Mouse (Mus musculus) adrenal gland (tissue): ENCODE results near the gene Cfap157.

ENCODE experiments used
- intact Hi-C: fragments of 180-260 bp; cut with DNase I; formaldehyde crosslinking; loops from one replicate; pipeline ENCODE4 v1.15.1; 2025

The Cfap157 gene

GRCm38 (mm10) chr2:32787176-32787575 lies 2.9 kb upstream of the Cfap157 start:
- intact Hi-C loops, result loop anchor here (2.0 to 10.0 kb wide), 2 partner anchors 70 to 138 kb away; no protein-coding TSS in a partner anchor

DNA sequence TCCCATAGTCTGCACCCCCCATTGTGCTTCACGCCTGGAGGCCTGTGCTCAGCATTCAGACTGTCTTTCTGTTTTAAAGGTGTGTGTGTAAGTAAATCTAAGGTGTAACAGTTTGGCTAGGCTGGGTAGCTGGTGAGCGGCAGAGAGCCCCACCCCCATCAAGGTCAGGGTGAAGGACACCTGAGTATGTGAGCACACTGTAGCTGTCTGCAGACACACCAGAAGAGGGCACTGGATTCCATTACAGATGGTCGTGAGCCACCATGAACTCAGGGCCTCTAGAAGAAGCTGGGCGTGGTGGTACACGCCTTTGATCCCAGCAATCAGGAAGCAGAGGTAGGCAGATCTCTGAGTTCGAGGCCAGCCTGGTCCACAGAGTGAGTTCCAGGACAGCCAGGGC lies 2.5 kb downstream of the Cfap157 start:
- intact Hi-C loops, result loop anchor here (10.0 kb wide), 1 partner anchor 143 kb away; no protein-coding TSS in a partner anchor

- intact Hi-C loops, result loop anchor here (10.0 kb wide), 1 partner anchor 145 kb away; no protein-coding TSS in a partner anchor
Observed at GRCm38 (mm10) chr2:32779714-32780113, 4.5 kb downstream of the Cfap157 start.

DNA sequence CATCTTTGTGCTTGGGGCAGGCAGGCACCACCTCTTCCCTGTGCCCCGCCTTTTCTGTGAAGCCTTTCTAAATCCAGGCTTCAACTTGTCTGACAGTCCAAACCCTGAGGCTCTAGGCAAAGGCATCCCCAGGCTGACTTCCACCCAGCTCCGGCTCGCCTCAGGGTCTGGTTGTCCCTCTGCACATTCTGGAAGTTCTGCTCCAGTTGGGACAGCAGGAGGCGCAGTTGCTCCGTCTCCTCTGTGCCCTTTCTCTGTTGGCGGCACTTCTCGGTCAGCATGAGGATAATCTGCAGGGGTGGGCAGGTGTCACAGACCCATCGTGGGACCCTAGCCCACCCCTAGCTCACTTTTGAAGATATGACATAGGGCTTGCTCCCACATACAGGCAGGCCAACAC lies 5.1 kb downstream of the Cfap157 start:
- intact Hi-C loops, result no loop called here

DNA sequence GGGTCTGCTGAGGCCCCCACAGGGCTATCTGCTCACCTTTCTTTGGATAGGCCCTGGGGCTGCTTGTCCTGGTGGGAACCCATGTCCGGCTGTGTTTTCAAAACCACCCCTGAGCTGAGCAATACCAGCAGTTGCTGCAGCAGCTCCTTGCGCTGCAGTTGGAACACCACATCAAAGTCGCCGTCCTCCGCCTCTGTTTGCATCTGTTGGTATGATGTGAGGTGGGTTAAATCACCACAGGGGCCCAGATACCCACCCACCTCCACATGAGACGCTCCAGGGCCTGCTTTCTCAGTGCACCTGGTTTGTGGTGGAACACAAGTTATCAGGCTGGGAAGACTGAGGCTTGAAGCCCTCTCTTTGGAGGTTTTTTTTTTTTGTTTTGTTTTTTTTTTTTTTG lies 6.1 kb downstream of the Cfap157 start:
- intact Hi-C loops, result no loop called here

DNA sequence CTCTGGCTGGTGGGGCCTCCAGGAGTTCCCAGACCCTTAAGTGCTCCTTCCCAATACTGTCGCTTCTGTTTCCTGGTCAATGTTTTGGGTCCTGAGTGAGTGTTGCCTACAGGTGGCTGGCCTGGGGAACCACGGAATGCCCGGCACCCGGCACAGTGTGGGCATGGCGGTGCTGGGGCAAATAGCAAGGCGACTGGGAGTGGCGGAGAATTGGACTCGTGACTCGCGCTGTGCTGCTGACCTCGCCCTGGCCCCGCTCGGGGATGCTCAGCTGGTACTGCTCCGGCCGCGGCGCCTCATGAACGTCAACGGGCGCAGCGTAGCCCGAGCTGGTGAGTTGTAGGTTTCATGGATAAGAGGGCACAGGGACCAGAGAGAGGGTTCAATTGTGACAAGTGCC lies 8.0 kb downstream of the Cfap157 start:
- intact Hi-C loops, result no loop called here

GRCm38 (mm10) chr2:32775359-32776074 lies 8.7 kb downstream of the Cfap157 start, which contains the start of the genes Ttc16 and Ptrh1:
Gene Ttc16 (minus strand): TSS chr2:32775633.
Gene Ptrh1 (plus strand): TSS chr2:32775786.
- intact Hi-C loops, result no loop called here

GRCm38 (mm10) chr2:32772626-32773279 lies 11.5 kb downstream of the Cfap157 start:
- intact Hi-C loops, result no loop called here

DNA sequence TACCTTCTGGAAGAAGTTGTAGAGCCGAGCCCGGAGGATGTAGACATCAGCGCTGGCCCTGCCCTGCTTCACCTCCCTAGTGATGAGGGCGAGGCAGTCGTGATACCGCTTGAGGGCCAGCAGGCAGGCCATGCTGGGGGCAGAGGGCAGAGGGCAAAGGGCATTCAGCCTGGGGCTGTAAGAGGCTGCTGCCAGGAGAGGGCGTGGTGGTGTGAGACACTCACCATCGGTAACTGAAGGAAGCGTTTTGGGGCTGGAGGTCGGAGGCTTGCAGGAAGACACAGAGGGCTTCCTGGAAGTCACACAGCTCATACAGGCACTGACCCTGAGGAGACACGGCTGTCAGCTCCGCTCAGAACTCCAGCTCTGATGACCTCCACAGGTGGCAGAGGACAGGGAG lies 12.3 kb downstream of the Cfap157 start:
- intact Hi-C loops, result no loop called here

DNA sequence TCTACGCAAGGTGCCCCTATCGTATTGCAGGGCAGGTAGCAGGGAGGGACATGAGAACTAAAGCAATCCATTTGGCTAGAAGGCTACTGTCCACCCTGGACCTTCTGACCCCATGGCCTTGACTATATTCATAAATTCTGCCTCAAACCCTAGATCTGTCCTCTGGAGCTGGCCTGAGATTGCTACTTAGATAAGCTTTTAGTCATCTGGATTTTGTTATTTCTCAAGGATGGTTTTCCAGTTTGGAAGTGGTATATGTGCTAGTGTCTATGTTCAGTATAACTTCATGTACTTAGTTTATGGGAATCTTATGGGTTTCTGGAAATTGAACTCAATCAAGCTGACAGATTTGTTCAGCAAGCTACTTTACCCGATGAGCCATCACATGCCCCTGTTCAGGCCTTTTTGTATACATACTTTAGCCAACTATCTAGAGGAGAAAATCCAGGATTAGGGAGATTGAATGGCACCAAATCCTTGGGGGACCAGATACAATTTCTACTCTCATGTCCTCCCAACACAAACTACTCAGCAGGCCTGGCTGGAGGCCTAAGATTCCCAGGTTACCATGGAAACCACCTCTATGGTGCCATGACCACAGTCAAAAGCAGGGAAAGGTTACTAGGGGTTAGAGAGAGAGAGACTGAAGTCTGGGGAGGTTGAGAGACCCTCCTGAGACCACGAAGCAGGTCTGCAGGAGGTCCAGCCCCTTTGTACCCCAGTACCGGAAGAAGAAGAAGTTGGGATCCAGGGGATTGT lies 14.7 kb downstream of the Cfap157 start:
- intact Hi-C loops, result no loop called here

- intact Hi-C loops, result no loop called here
Observed at GRCm38 (mm10) chr2:32768661-32769285, 15.5 kb downstream of the Cfap157 start.

DNA sequence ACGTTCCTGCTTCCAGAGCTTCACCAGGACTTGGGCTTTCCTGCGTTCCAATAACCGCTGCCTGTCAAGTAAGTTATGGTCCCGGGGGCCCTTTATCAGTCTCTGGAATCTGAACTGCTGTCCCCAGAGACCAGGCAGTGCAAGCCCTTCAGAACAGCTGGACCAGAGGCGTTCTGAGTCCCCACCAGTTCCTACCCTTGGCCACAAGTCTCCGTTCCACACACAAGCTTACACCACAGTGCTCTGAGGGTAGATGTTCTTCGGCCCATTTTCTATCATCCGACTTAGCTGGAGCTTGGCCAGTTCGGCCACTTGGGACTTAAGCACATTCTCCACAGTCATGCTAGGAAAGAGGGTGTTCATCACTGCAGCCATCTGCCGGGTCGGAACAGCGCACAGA lies 17.0 kb downstream of the Cfap157 start:
- intact Hi-C loops, result no loop called here

DNA sequence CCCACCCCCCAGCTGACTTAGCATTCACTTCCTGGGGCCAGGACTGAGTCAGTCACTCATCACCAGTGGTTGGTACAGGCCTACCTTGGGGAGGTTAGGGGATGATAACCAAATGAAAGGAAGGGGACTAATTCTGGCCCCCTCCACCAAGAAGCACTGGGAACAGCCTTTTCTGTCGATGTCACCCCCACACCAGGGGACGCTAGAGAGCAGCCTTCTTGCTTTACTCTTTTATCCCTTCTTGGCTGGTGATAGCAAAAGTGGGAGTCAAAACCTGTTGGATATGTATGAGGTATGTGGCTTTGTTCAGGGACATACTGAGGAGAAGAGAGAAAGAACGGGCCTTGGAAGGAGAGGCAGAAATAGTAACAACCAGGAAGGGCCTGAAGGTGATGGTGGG lies 20.9 kb downstream of the Cfap157 start:
- intact Hi-C loops, result no loop called here

DNA sequence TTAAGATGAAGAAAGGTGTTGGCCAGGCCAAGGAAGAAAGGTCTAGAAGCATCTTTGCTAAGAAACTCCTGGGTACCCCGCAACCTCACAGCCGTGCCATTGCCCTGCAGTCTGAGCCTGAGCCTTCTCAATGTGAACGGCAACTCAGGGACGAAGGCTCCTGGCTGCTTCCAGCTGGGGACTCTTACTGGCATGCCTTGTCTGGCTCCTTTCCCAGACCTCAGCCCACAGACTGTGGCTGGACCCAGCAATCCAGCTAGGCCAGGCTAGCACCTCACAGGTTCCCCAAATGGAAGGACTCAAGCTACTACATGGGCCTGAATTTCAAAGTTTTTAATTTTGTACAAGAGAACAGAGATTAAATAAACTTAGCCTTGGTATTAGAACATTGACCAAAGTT lies 22.4 kb downstream of the Cfap157 start:
- intact Hi-C loops, result no loop called here

GRCm38 (mm10) chr2:32761361-32761760 lies 22.9 kb downstream of the Cfap157 start:
- intact Hi-C loops, result no loop called here

GRCm38 (mm10) chr2:32759001-32759400 lies 25.2 kb downstream of the Cfap157 start:
- intact Hi-C loops, result loop anchor here (10.0 kb wide), 1 partner anchor 124 kb away; no protein-coding TSS in a partner anchor

GRCm38 (mm10) chr2:32758503-32758902 lies 25.7 kb downstream of the Cfap157 start:
- intact Hi-C loops, result loop anchor here (10.0 kb wide), 1 partner anchor 124 kb away; no protein-coding TSS in a partner anchor

DNA sequence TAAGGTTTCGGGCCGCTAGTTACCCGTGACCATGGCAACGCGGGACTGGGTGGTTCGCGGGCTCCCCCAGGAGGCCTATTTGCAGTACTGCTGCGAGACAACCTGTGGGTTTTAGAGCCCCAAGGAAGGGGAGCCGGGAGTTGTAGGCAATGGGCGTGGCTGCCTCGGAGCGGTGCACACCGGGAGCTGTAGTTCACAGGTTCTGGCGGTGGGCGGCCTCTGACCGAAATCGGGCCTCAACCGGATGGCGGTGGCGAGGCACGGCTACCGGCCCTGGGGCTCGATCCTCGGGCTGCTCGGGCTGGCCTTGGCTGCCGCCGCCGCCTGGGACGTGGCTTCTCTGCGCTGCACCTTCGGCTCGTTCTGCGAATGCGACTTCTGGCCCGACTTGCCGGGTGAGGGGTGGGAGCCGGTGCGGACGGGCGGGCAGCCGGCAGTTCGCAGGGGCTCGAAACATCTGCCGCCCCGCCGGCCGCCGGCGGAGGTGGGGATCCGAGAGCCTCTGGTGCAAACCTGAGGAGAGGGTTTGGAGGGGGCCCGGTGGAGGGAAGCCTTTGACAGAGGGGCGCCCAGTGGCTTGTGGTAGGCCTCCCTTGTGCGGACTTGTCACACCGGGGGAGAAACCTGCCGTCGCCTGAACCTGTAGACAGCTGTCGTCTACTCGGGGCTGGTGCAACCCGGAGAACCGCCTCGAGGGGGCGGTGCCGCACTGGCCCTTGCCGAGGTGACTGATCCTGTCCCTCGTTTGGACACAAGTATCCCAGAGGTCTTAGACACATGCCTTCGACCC lies 27.0 kb downstream of the Cfap157 start, which contains the start of gene Tor2a:
Tor2a (plus strand) TSS at position 179 of the 790 bp plus-strand sequence.
- intact Hi-C loops, result loop anchor here (1.0 to 10.0 kb wide), 2 partner anchors 44 to 122 kb away; partner anchors contain the start of gene Cdk9

DNA sequence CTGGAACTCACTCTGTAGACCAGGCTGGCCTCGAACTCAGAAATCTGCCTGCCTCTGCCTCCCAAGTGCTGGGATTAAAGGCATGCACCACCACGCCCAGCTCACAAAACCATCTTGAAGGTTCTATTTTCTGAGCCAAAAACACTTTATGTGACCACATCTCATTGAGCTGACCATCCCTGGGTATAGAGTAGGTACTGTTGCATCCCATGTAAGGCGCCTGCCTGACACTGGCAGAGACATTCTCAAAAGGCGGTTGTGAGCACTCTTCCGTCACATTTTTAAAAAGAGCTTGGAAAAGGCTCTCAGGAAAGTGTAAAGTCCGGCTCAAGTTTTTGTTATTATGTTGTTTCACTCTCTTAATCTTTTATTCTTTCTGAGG lies 27.6 kb downstream of the Cfap157 start:
- intact Hi-C loops, result loop anchor here (1.0 to 10.0 kb wide), 2 partner anchors 43 to 122 kb away; partner anchors contain the start of gene Cdk9

GRCm38 (mm10) chr2:32752181-32752580 lies 32.0 kb downstream of the Cfap157 start:
- intact Hi-C loops, result loop anchor here (10.0 kb wide), 1 partner anchor 117 kb away; no protein-coding TSS in a partner anchor
